Mouse (Mus musculus) forebrain, embryonic 10.5 days (tissue): ENCODE measurements around the gene Pld5. TPM values are rescaled to one million over a fixed set of nuclear protein-coding genes. Genes with fewer than 3 reads are reported as not detected.

Experiments used
- DNase-seq: peaks from one replicate; pipeline ENCODE4 v3.0.0-alpha.2; 2017; ENCODE audit warnings: low spot score; ENCODE audit errors: extremely low spot score
- H3K27ac ChIP-seq: fragments of 300-500 bp; sonication (generic); 2 replicates; pipeline ENCODE4 v1.5.1; 2016; ENCODE audit warnings: mild to moderate bottlenecking
- H3K27me3 ChIP-seq: fragments of 300-500 bp; sonication (generic); 2 replicates; pipeline ENCODE4 v1.6.1; 2016; ENCODE audit warnings: mild to moderate bottlenecking; ENCODE audit not compliant: poor library complexity, severe bottlenecking
- H3K36me3 ChIP-seq: fragments of 300-500 bp; sonication (generic); replicated peaks from 2 replicates; pipeline ENCODE4 v1.6.1; 2016; ENCODE audit warnings: mild to moderate bottlenecking, moderate library complexity
- H3K4me1 ChIP-seq: fragments of 300-500 bp; sonication (generic); 2 replicates; pipeline ENCODE4 v1.6.1; 2016
- H3K4me3 ChIP-seq: fragments of 300-500 bp; sonication (generic); 2 replicates; pipeline ENCODE4 v1.5.1; 2016; ENCODE audit warnings: mild to moderate bottlenecking, moderate library complexity
- H3K9me3 ChIP-seq: fragments of 300-500 bp; sonication (generic); 2 replicates; pipeline ENCODE4 v1.6.1; 2016; ENCODE audit warnings: mild to moderate bottlenecking, moderate library complexity
- WGBS: fragments of 180-500 bp; shearing (Covaris S2); methylation state at CpG from one replicate; pipeline ENCODE4 v1.1.7; 2016; 5-methylcytosine and 5-hydroxymethylcytosine counted together
- polyA plus RNA-seq: library from polyadenylated mRNA; unstranded; fragments of >200 nt; fragmentation: Nextera tagmentation; extraction: Ambion mirVana; gene quantifications from 2 replicates; pipeline ENCODE4 v1.2.1, GENCODE M21; 2016

Gene Pld5
- polyA plus RNA-seq, 1 experiment from 2014 or later = 0.60 TPM

DNA sequence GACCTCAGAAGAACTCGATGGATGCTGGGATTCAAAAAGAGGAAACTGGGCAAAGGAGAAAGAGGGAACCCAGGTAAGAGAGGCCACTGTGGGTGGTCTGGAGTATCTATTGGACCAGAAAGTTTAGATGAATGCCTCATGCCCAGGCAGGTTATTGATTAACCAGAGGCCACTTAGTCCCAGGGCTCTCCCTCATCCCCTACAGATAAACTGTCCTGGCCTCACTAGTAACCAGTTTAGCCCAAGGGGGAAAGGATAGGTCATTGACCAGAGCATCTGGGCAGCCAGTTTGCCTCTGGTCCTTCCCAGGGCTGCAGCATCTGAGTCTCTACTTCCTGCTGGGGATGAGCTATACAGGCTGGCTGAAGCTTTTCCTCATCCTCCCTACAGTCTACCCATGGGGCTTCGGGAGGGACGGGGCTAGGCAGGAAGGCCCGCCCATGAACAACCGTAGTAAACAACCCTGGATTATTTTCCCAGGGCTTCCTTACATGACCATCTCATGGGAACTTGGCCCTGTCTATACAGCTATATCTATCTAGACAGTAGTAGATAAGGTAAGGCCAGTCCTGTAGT is 361.3 kb downstream of the Pld5 start:
- Histone ChIP-seq H3K9me3 (no peaks in the 10 kb centered on the region), H3K4me1 (no peaks in the 10 kb centered on the region), H3K36me3 (peaks cover 35% of the 10 kb centered on the region), H3K27ac (no peak overlapping the region), H3K27me3 (no peaks in the 10 kb centered on the region), H3K4me3 (no peak overlapping the region)
- 83% methylated on average over 5 of the region's 5 CpGs for WGBS
- DNase-seq = no peak
